Mouse (Mus musculus) heart, adult 8-10 months (tissue): ENCODE measurements around the gene Slc25a39. TPM values are rescaled to one million over a fixed set of nuclear protein-coding genes. Genes with fewer than 3 reads are reported as not detected.
A peak's percentile ranks its signal among the peaks of the same experiment; 100 is the strongest.

Source experiments
- DNase-seq: peaks from one replicate; pipeline ENCODE4 v3.0.0; 2022; ENCODE audit warnings: low spot score
- total RNA-seq, 4 experiments: library from RNA; stranded (reverse); gene quantifications; 2 replicates each; pipeline ENCODE4 v1.2.4; 2022

Slc25a39 gene
- 100 to 1,000 TPM; 174 to 204 (median 197) TPM for total RNA-seq

DNA sequence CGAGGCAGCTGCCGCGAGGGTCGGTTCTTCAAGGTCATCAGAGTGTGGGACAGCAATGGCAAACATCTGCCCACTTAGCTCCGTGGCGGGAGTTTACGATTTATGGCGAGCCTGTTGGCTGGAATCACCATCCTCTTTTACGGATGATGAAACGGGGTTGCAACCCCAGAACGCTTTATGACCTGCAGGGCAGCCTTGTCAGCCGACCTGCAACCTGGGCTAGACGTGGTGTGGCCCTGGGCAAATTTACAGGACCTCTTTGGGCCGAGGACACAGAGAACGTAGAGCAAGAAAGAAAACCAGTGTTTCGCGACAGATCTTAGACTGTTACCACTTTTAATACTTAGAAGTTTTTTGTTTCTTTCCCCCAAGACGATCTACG, at the start of gene Slc25a39:
Gene Slc25a39 (minus strand): TSS at position 113 of the 382 bp plus-strand sequence.
- no peak for DNase-seq

DNA sequence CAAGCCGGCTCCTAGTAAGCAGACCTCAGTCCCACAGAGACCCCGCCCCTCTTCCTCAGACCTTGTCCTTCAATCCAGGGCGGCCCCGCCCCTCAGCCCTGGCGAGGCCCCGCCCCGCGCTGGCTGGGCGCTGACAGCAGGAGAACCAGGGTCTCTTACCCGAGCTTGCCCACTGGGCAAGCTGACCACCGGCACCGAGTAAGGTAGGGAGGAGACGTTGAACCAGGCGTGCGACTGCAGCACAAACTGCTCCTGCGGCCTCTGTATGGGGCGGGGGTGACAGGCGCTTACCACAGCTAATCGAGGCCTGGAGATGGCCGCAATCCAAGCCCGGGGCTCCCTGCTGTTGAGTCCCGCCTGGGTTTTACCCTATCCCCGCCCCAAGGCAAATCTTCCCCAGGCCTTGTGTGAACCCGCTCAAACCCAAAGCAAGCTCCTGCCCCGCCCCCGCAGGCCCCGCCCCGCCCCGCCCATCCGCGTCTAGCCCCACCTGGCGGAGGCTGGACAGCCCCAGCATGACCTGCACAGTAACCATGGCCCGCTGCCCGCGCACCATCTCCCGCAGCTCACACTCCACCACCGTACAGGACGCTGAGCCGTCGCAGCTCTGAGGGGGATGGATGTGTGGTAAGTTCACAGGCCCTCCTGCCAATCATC, 48.1 kb upstream of the Slc25a39 start:
- DNase-seq: no peak

GRCm38 (mm10) chr11:102453131-102453530, 45.4 kb upstream of the Slc25a39 start:
- no peak for DNase-seq

DNA sequence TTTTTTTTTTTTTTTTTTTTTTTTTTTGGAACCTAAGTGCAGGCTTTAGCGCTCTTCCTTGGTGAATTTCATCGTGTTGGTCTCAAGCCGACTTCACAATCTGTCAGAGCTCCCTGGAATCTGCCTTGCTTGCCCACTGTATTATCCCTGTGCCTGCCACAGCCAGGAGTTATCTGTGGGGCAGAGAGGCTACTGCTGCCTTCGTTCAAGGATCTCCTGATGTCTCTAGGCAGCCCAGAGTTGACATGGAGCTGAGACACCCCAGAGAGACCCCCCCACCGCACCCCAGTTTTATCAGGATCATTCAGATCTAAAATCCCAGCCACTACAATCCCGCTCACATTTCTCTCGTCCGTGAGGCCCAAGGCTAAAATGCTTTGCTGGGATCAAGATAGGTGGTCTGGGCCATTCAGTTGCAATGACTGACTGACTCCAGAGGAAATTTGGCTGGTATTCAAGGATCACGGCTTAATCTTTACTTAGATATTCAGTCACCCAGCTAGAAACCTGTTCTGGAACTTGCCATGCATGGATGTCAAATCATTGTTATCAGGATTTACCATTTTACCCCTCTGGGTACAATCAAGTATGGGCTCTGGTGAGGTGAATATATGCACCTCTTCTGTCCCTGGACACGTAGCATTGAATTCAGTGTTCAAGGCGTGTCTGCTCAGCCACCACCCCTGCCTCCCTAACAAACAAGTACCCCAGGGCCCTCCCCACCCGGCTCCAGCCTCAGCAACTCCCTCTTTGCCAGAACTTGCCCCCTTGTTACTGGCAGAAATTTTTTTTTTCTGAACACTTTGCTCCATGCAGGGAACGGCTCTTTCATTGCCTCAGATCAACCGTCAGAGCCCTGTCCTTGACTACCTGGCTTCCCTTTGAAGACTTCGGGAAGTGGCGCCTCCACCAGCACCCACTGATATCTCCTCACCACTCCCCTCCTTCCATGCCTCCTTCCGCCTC, 41.6 kb upstream of the Slc25a39 start:
- DNase-seq: no peak

- no peak for DNase-seq
These were observed 40.6 kb upstream of the Slc25a39 start for GRCm38 (mm10) chr11:102448327-102448726.

DNA sequence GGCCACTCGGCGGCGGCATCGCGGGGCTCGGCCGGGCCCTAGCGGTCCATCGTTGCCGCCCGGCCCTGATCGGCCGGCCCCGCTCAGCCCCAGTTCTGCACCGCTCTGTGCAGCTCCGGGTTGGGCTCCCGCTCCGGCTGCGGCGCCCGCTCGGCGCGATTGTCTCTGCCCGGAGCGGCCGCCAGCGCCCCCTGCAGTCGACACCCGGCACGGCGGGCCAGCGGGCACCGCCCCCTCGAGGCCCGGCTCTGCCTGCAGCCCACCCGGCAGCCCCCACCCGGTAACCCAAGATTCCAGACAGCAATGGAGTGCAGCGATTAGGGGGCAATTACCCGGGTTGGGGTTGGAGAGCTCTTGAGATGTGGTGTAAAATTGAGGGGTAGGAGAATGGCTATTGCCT, 39.8 kb upstream of the Slc25a39 start, which contains the start of gene Fam171a2:
Gene Fam171a2 (minus strand): TSS at position 186 of the 400 bp plus-strand sequence.
- DNase-seq: peak; percentile 58

GRCm38 (mm10) chr11:102446581-102447461, 39.1 kb upstream of the Slc25a39 start:
- DNase-seq: no peak

- DNase-seq: no peak
These were observed 38.2 kb upstream of the Slc25a39 start for GRCm38 (mm10) chr11:102445891-102446361.

GRCm38 (mm10) chr11:102445264-102445890, 37.6 kb upstream of the Slc25a39 start:
- DNase-seq: no peak

- no peak for DNase-seq
These were observed 37.0 kb upstream of the Slc25a39 start for GRCm38 (mm10) chr11:102444781-102445180.

GRCm38 (mm10) chr11:102444321-102444720, 36.6 kb upstream of the Slc25a39 start:
- DNase-seq: no peak

DNA sequence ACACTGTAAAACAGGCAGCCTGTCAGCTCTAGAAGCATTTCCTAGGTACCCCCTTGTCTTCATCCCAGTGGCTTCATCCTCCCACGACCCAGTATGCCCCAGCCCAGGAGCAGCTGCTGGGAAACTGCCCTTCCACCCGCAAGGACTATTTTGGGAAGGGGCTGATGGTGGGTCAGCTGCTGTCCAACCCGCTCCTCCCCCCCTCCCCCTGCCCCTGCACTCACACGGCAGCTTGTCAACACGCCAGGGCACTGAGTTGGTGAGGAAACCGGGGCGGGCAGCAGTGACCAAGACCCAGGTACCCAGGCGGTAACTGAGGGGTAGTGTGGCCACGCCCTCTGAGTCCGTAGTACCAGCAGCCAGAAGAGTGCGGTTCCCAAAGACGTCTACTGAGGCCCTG, 36.0 kb upstream of the Slc25a39 start:
- no peak for DNase-seq

DNA sequence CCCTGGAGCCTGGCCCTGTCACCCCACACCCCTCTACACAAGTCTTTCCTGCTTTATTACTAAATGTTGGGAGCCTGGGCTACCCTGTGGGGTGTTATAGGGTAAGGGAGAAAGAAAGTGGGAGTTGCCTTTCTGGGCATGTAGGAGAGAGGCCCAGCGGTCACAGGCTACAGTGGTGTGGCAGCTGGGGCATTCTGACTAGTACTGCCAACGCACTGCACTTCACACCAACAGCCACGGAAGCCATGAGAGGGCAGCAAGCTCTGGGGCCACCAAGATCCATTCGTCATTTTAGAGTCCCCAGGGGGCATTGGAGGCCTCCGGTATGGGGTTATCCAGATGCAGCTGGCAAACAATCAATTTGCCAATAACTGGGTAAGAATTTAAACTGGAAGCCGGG, 34.3 kb upstream of the Slc25a39 start:
- no peak for DNase-seq

DNA sequence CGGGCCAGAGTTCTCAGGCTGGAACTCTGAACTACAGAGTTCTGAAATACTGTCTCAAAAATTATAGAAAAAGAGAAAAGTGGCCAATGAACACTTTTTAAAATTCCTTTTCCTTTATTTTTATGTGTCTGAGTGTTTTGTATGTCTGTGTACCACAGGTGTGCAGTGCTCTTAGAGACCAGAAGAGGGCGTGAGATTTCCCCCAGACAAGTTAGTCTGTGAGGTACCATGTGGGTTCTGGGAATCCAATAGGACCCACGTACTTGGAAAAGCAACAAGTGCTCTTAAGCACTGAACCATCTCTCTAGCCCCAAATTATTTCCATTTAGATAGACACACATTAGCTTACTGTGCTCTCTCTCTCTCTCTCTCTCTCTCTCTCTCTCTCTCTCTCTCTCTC, 33.7 kb upstream of the Slc25a39 start:
- no peak for DNase-seq

DNA sequence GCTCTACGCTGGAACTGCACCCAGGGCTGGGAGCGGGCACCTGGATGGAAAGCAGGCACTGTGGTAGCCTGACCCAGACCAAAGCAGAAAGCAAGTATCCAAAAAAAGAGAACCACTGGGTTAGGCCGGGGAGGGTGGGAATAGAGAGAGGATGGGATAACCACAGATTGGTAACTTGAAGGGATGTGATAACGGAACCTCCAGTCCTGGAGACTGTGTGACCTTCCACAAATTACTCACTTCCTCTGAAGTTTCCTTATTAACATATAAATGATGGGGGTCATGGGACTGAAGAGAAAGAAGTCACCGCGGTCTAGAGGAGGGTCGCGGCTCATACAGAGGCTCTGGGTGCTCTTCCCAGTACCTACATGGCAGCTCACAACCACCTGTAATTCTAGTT, 32.5 kb upstream of the Slc25a39 start:
- DNase-seq: no peak

DNA sequence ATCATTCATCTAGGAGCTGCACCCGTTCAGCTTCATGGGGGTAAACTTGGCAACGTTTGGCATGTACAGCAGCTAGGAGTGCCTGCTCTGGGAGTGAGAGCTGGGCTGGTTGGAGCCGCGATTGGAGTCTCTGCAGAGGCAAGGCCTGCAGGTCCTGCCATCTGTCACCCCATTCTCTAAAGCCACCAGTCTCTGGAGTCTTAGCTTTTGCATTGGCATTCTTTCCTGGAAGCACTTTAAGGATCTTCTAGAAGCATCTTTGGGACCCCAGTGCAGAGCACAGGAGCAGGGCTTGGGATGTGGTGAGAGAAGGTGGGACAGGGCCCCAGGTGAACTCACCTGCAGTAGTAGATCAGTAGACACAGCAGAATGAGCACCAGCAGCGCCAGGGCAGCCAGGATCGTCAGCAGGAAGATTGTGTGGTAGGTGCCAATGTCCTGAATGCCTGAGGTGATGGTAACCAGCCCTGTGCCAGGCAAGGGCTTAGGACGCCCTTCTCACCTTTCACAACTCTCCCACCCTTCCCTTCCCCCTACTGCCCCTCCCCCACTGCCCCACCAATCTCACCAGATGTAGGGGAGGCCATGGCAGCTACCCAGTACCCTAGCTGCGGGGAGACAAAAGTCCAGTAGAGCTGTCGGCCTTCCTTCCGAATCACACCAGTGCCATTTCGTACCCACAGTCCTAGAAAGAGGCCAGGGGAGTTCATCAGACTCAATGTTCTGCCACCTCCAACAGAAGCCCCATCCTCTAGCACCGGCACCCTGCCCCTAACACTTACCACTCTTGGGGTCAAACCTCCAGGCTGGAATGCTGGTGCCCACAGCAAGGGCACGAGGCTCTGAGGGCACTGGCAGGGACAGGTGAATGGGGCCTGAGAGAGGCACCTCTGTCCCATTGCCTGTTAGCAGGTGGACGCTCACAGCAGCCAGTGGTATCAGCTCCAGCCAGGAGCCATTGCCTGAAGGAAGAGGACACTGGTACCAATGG, 31.6 kb upstream of the Slc25a39 start:
- no peak for DNase-seq

DNA sequence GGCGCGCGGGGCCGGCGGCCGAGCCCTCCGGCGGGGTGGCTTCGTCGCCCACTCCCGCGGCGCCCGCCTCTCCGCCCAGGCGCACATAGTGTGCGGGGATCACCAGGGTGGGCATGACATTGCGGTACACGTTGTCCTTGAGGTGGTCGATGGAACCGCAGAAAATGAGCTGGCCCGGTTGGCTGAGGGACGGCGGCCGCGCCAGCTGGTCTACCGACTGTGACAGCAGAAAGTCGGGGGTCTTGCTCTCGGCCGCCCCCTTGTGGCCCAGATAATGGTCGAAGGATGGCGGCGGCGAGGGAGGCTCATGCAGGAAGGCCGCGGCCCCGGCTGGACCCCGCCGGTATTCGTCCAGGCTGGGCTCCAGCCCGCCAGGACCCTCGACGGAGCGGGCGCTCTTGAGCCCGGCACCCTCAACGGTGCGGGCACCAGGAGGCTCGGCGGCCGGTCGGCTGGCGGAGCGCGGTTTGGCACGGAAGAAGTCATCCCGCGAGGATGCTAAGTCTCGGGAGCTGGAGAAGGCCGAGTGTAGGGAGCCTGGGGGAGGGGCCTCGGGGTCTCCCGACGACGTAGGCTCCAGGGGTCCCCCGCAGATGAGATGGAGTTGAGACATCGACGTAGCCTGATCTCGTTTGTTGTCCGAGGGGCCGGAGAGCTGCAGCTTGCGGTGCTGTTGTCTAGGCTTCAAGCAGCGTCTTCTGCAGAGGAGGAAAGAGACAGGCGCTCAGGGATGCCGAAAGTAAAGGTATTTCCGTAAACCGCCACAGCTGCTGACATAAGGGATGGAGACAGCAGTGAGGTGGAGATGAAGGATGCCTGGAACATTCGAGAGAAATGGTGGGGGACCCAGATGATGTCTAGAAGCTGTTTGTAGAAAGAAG, 30.7 kb upstream of the Slc25a39 start:
- no peak for DNase-seq

DNA sequence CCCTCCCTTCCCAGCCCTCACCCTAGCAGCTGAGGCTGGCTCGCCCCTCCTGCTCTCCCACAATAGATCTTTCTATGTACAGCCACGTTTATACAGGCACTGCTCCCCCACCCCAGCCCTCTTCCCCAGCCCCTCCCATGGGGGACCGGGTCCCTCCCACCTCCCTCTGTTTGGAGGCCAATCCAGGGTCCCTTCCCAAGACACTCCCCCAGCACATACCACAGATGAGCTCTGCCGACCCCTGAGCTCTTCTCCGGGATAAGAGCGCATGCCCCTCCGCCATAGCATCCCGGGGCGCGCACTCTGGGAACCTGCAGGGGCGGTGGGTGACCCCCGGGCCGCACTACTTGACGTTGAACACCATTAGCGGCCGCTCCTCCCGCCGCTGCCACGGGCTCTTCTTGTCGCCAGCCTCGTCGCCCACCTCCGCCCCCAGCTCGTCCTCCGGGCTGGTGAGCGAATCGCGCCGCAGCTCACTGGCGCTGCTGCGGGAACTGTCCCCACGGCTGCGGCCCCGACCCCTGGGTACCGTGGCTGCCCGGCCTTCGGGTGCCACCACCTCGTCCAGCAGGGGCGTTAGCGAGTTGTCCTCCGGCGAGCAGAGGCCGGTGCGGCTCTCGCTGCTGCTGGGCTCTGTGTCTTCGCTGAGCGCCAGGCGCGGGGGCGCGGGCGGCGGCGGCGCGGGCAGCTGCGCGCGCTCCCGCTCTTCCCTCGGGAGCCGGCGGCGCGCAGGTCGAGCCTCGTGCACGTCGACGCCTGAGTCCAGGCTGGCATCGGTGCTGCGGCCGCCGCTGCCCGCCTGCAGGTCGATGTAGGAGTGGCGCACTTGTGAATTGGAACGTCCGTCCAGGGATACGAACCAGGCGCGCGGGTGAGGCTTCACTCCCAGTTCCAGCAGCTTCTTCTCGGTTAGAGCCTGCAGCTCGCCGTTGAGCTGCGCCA, 29.6 kb upstream of the Slc25a39 start:
- DNase-seq: no peak
